Mouse (Mus musculus) heart, adult 2 months (tissue): ENCODE measurements around the gene 2410015M20Rik.

ENCODE experiments used
- CTCF ChIP-seq: fragments of 200-600 bp; IDR thresholded peaks from 2 replicates; pipeline ENCODE4 v1.8.1; 2022; ENCODE audit warnings: antibody characterized with exemption, mild to moderate bottlenecking, moderate library complexity
- EP300 ChIP-seq: fragments of 200-500 bp; IDR thresholded peaks from 2 replicates; pipeline ENCODE4 v1.6.1; 2011; ENCODE audit warnings: low read depth, low read length, control low read depth; ENCODE audit not compliant: insufficient read depth
- POLR2A ChIP-seq: fragments of 200-500 bp; IDR thresholded peaks from 2 replicates; pipeline ENCODE4 v1.6.1; 2011; ENCODE audit warnings: mild to moderate bottlenecking, low read depth, low read length, control low read depth; ENCODE audit not compliant: insufficient read depth

- TF ChIP-seq POLR2A (no peak), CTCF (no peak), EP300 (no peak)
Measured at GRCm38 (mm10) chr17:56631807-56632206, 22.2 kb upstream of the 2410015M20Rik start.
